In genomic region chr11:120548786-120549167, GRCm38 (mm10) we compare ENCODE assay signal across 9 mouse cellular contexts. TPM values are rescaled to one million over a fixed set of nuclear protein-coding genes. Genes with fewer than 3 reads are reported as not detected.
A peak's percentile ranks its signal among the peaks of the same experiment; 100 is the strongest.
DNase-seq lines count a peak whose midpoint lies in the region; ATAC-seq and TF ChIP-seq lines count a peak whose summit lies in the region.
"Had no signal": no experiment of that assay in that cellular context is flagged by ENCODE, and none has a peak within 500 bp of the region (broad histone marks: within the 10 kb centered on the region; RNA-seq: fewer than 3 reads in every experiment).

No protein-coding gene starts in this region.

- H3K4me1 ChIP-seq in kidney, adult 2 months (ENCODE audit: control insufficient read depth, insufficient read depth, low read length) = peaks cover 19% of the 10 kb centered on the region
- H3K4me1 ChIP-seq in brown adipose tissue, adult 24 weeks (ENCODE audit: control insufficient read depth, insufficient read depth, insufficient read length, low read length) = peaks cover 6% of the 10 kb centered on the region; the same call in 1 of the 2 replicates
- H3K4me1 ChIP-seq in hindbrain, embryonic 11.5 days (replicated peaks; ENCODE audit: control insufficient read depth, insufficient read depth, low read length) = peaks cover 10% of the 10 kb centered on the region
- H3K4me1 ChIP-seq in midbrain, embryonic 13.5 days (replicated peaks) = peaks cover 31% of the 10 kb centered on the region

- WGBS in kidney, adult 2 months = 5% methylated on average over 7 of the region's 7 CpGs
- 30% methylated on average over 7 of the region's 7 CpGs for WGBS in hindbrain, embryonic 11.5 days
- WGBS in midbrain, embryonic 13.5 days = 32% methylated on average over 7 of the region's 7 CpGs

- no peak for DNase-seq in kidney, adult 2 months
- no peak for DNase-seq in kidney, postnatal 4 days
- DNase-seq in hindbrain, embryonic 11.5 days (ENCODE audit: low spot score) = no peak
- no peak for DNase-seq in adrenal gland, adult (ENCODE audit: inconsistent age in 2 of 2, low spot score in 1 of 2)
- DNase-seq in frontal cortex, postnatal 14 days (ENCODE audit: low spot score in 2 of 2) = no peak
- no peak for DNase-seq in layer of hippocampus, adult 9-10 months (ENCODE audit: low spot score)

- ATAC-seq in hindbrain, embryonic 11.5 days (ENCODE audit: low FRiP score) = no peak
- ATAC-seq in midbrain, embryonic 13.5 days = no peak

- no peaks in the 10 kb centered on the region for H3K27me3 ChIP-seq in kidney, adult 2 months (replicated peaks; ENCODE audit: control insufficient read depth, insufficient read depth, low read length)
- H3K27me3 ChIP-seq in hindbrain, embryonic 11.5 days (ENCODE audit: control insufficient read depth, insufficient read depth, low read length) = no peaks in the 10 kb centered on the region
- H3K27me3 ChIP-seq in midbrain, embryonic 13.5 days = no peaks in the 10 kb centered on the region
- H3K27me3 ChIP-seq: Patski had no signal

- no peaks in the 10 kb centered on the region for H3K36me3 ChIP-seq in kidney, adult 2 months (ENCODE audit: control insufficient read depth, insufficient read depth, low read length)
- 0 out of 2 replicates have a peak, but pooled peaks cover 3% of the 10 kb centered on the region for H3K36me3 ChIP-seq in hindbrain, embryonic 11.5 days (ENCODE audit: control insufficient read depth, insufficient read depth, low read length)
- H3K36me3 ChIP-seq in midbrain, embryonic 13.5 days = peaks cover 14% of the 10 kb centered on the region

- H3K4me2 ChIP-seq in hindbrain, embryonic 11.5 days (replicated peaks; ENCODE audit: low read depth, low read length) = peak overlapping the region; percentile 59
- H3K4me2 ChIP-seq in midbrain, embryonic 13.5 days (replicated peaks) = peak overlapping the region; percentile 96

- H3K9me3 ChIP-seq in hindbrain, embryonic 11.5 days (ENCODE audit: control insufficient read depth, low read length) = no peaks in the 10 kb centered on the region
- H3K9me3 ChIP-seq in midbrain, embryonic 13.5 days = no peaks in the 10 kb centered on the region

- peak overlapping the region; percentile 75 for H3K4me3 ChIP-seq in kidney, adult 2 months (ENCODE audit: insufficient read depth, low read depth, low read length)
- H3K4me3 ChIP-seq in brown adipose tissue, adult 24 weeks (ENCODE audit: insufficient read depth, low read depth, low read length) = peak overlapping the region; percentile 77
- peak overlapping the region; percentile 99 for H3K4me3 ChIP-seq in hindbrain, embryonic 11.5 days (ENCODE audit: low read depth, low read length)
- H3K4me3 ChIP-seq in midbrain, embryonic 13.5 days (replicated peaks) = peak overlapping the region; percentile 99

- no peak for TF ChIP-seq POLR2A in kidney, adult 2 months (IDR thresholded peaks at IDR 0.05; ENCODE audit: low read depth, low read length)

- no peak for TF ChIP-seq CTCF in kidney, adult 2 months (conservative IDR thresholded peaks at IDR 0.05; ENCODE audit: insufficient read depth, insufficient read length, low read depth, low read length)

- peak overlapping the region; percentile 82 for H3K27ac ChIP-seq in kidney, adult 2 months (ENCODE audit: insufficient read depth, low read depth, low read length)
- peak overlapping the region; percentile 65 for H3K27ac ChIP-seq in brown adipose tissue, adult 24 weeks (replicated peaks; ENCODE audit: low read depth, low read length)
- H3K27ac ChIP-seq in hindbrain, embryonic 11.5 days (ENCODE audit: low read depth, low read length) = peak overlapping the region; percentile 77
- H3K27ac ChIP-seq in midbrain, embryonic 13.5 days = peak overlapping the region; percentile 83

- peak overlapping the region; percentile 96 for H3K9ac ChIP-seq in hindbrain, embryonic 11.5 days (ENCODE audit: low read depth, low read length)
- peak overlapping the region; percentile 98 for H3K9ac ChIP-seq in midbrain, embryonic 13.5 days (replicated peaks)

RNA-seq across cellular contexts. Expression of gene Mcrip1, which starts 0.8 kb away (rescaled TPM):
- 129 and 131 TPM in 2 replicates for polyA plus RNA-seq in kidney, adult 2 months (2012; rRNA removed)
- 24.6 and 28.0 TPM in 2 replicates for polyA plus RNA-seq in brown adipose tissue, adult 24 weeks (2012; ENCODE audit: insufficient read depth, insufficient read length, missing spikeins)
- 245 and 256 TPM in 2 replicates for polyA plus RNA-seq in hindbrain, embryonic 11.5 days (2014; fragmentation: Nextera tagmentation; extraction: Ambion mirVana)
- 240 and 242 TPM in 2 replicates for polyA plus RNA-seq in midbrain, embryonic 13.5 days (2015; fragmentation: Nextera tagmentation; extraction: Ambion mirVana)

RNA-seq across cellular contexts. Expression of gene Ppp1r27, which starts 2.2 kb away (rescaled TPM):
- polyA plus RNA-seq in kidney, adult 2 months (2012; rRNA removed) = 9.5 TPM in 1 of 2 replicates, not detected in the other
- 4.1 and 5.5 TPM in 2 replicates for polyA plus RNA-seq in brown adipose tissue, adult 24 weeks (2012; ENCODE audit: insufficient read depth, insufficient read length, missing spikeins)
- polyA plus RNA-seq in hindbrain, embryonic 11.5 days (2014; fragmentation: Nextera tagmentation; extraction: Ambion mirVana) = not detected in 2 replicates
- not detected in 2 replicates for polyA plus RNA-seq in midbrain, embryonic 13.5 days (2015; fragmentation: Nextera tagmentation; extraction: Ambion mirVana)
- polyA plus RNA-seq: Patski had no signal

RNA-seq across cellular contexts. Expression of gene Gcgr, which starts 18.3 kb away (rescaled TPM):
- 52.8 and 77.3 TPM in 2 replicates for polyA plus RNA-seq in kidney, adult 2 months (2012; rRNA removed)
- polyA plus RNA-seq in brown adipose tissue, adult 24 weeks (2012; ENCODE audit: insufficient read depth, insufficient read length, missing spikeins) = not detected in 2 replicates
- polyA plus RNA-seq in hindbrain, embryonic 11.5 days (2014; fragmentation: Nextera tagmentation; extraction: Ambion mirVana) = 0.31 and 0.56 TPM in 2 replicates
- polyA plus RNA-seq in midbrain, embryonic 13.5 days (2015; fragmentation: Nextera tagmentation; extraction: Ambion mirVana) = 0.20 and 0.32 TPM in 2 replicates
- polyA plus RNA-seq: Patski had no signal

RNA-seq across cellular contexts. Expression of gene P4hb, which starts 24.3 kb away (rescaled TPM):
- polyA plus RNA-seq in kidney, adult 2 months (2012; rRNA removed) = 323 and 342 TPM in 2 replicates
- 95.0 and 97.3 TPM in 2 replicates for polyA plus RNA-seq in brown adipose tissue, adult 24 weeks (2012; ENCODE audit: insufficient read depth, insufficient read length, missing spikeins)
- polyA plus RNA-seq in hindbrain, embryonic 11.5 days (2014; fragmentation: Nextera tagmentation; extraction: Ambion mirVana) = 504 and 527 TPM in 2 replicates
- polyA plus RNA-seq in midbrain, embryonic 13.5 days (2015; fragmentation: Nextera tagmentation; extraction: Ambion mirVana) = 279 and 297 TPM in 2 replicates

RNA-seq across cellular contexts. Expression of gene Arhgdia, which starts 32.6 kb away (rescaled TPM):
- polyA plus RNA-seq in kidney, adult 2 months (2012; rRNA removed) = 543 and 613 TPM in 2 replicates
- polyA plus RNA-seq in brown adipose tissue, adult 24 weeks (2012; ENCODE audit: insufficient read depth, insufficient read length, missing spikeins) = 117 and 146 TPM in 2 replicates
- polyA plus RNA-seq in hindbrain, embryonic 11.5 days (2014; fragmentation: Nextera tagmentation; extraction: Ambion mirVana) = 576 and 591 TPM in 2 replicates
- 452 and 461 TPM in 2 replicates for polyA plus RNA-seq in midbrain, embryonic 13.5 days (2015; fragmentation: Nextera tagmentation; extraction: Ambion mirVana)

Comparison
In these comparisons a context has a peak if more than half of its experiments do, and no peak if none do; other contexts are left out.
1. RNA of gene Gcgr, which starts 18.3 kb away (polyA plus RNA-seq): 52.8 to 77.3 TPM in kidney, adult 2 months; 0.31 to 0.56 TPM in hindbrain, embryonic 11.5 days, 0.20 to 0.32 TPM in midbrain, embryonic 13.5 days and not detected in brown adipose tissue, adult 24 weeks; every median in the first group is over 10 times any median in the second.
2. Peak in every context shown above with its lines, with median percentiles within 50 percentile points of each other: H3K27ac ChIP-seq and H3K4me3 ChIP-seq.